Mouse (Mus musculus): ENCODE data around the gene Itih5. TPM values are rescaled to one million over a fixed set of nuclear protein-coding genes. Genes with fewer than 3 reads are reported as not detected.

Itih5 gene
- polyA plus RNA-seq, 1 experiment from 2014 or later: 6.5 TPM

DNA sequence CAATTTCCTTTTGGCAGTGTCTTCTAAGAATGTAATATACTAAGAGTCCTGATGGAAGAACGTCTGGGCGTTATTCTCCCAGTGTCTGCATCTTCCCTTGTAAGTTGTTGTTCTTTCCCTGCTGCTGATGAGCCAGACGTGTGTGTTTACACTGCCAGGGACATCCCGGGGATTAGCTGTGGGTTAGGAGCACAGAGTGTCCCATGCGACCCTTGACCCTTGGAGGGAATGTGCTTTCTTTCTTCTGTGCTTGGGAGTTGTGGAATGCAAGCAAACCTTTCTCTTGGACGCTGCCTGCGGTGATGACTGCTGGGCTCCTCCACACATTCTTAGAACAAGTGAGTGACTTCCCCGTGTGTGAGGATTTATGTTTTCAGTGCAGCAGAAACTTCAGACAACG is 89.6 kb downstream of the Itih5 start:
- H3K27ac ChIP-seq (ENCODE audit: low read length): no peak overlapping the region
- no peaks in the 10 kb centered on the region for H3K9me3 ChIP-seq (replicated peaks; ENCODE audit: control insufficient read depth, low read length, poor library complexity, severe bottlenecking)
- H3K4me2 ChIP-seq (ENCODE audit: low read length): no peak overlapping the region
- no peaks in the 10 kb centered on the region for H3K4me1 ChIP-seq (ENCODE audit: control insufficient read depth, insufficient read depth, low read length)
- no peaks in the 10 kb centered on the region for H3K27me3 ChIP-seq (ENCODE audit: control insufficient read depth, insufficient read depth, low read depth, low read length)
- no peak overlapping the region for H3K4me3 ChIP-seq (ENCODE audit: low read depth, low read length)
- no peak for ATAC-seq
- no peaks in the 10 kb centered on the region for H3K36me3 ChIP-seq (ENCODE audit: control insufficient read depth, insufficient read depth, low read length)
- H3K9ac ChIP-seq (ENCODE audit: low read depth, low read length): no peak overlapping the region
- WGBS: 3% methylated on average over 9 of the region's 9 CpGs

- H3K9ac ChIP-seq (ENCODE audit: low read depth, low read length): no peak overlapping the region
- ATAC-seq: no peak
- H3K9me3 ChIP-seq (replicated peaks; ENCODE audit: control insufficient read depth, low read length, poor library complexity, severe bottlenecking): no peaks in the 10 kb centered on the region
- H3K27ac ChIP-seq (ENCODE audit: low read length): no peak overlapping the region
- H3K4me1 ChIP-seq (ENCODE audit: control insufficient read depth, insufficient read depth, low read length): no peaks in the 10 kb centered on the region
- WGBS: 79% methylated on average over 9 of the region's 9 CpGs
- no peak overlapping the region for H3K4me3 ChIP-seq (ENCODE audit: low read depth, low read length)
- H3K4me2 ChIP-seq (ENCODE audit: low read length): no peak overlapping the region
- no peaks in the 10 kb centered on the region for H3K36me3 ChIP-seq (ENCODE audit: control insufficient read depth, insufficient read depth, low read length)
- H3K27me3 ChIP-seq (ENCODE audit: control insufficient read depth, insufficient read depth, low read depth, low read length): no peaks in the 10 kb centered on the region
Observed at GRCm38 (mm10) chr2:10250441-10250840, 97.1 kb downstream of the Itih5 start.

DNA sequence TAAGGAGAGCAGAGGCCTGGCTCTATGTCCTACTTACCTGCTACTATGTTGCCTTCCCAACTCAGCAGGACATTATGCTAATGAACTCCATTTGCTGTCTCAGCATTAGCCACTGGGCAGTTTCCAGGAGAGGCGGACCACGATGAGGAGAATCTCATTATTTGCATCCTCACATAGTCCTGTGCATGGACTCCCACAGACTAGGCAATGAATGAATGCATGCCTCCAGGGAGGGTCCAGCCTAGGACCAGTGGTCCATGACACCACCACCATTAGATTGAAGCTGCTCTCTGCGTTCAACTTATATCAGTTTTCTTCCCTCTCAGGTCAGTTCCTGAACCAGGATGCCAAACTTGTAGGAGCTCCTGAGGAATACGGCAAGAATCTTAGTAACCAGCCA is 97.6 kb downstream of the Itih5 start:
- H3K4me3 ChIP-seq (ENCODE audit: low read depth, low read length): no peak overlapping the region
- WGBS: 62% methylated on average over 4 of the region's 4 CpGs
- no peak overlapping the region for H3K9ac ChIP-seq (ENCODE audit: low read depth, low read length)
- H3K4me1 ChIP-seq (ENCODE audit: control insufficient read depth, insufficient read depth, low read length): no peaks in the 10 kb centered on the region
- H3K9me3 ChIP-seq (replicated peaks; ENCODE audit: control insufficient read depth, low read length, poor library complexity, severe bottlenecking): no peaks in the 10 kb centered on the region
- H3K36me3 ChIP-seq (ENCODE audit: control insufficient read depth, insufficient read depth, low read length): no peaks in the 10 kb centered on the region
- no peaks in the 10 kb centered on the region for H3K27me3 ChIP-seq (ENCODE audit: control insufficient read depth, insufficient read depth, low read depth, low read length)
- no peak for ATAC-seq
- no peak overlapping the region for H3K27ac ChIP-seq (ENCODE audit: low read length)
- H3K4me2 ChIP-seq (ENCODE audit: low read length): no peak overlapping the region

DNA sequence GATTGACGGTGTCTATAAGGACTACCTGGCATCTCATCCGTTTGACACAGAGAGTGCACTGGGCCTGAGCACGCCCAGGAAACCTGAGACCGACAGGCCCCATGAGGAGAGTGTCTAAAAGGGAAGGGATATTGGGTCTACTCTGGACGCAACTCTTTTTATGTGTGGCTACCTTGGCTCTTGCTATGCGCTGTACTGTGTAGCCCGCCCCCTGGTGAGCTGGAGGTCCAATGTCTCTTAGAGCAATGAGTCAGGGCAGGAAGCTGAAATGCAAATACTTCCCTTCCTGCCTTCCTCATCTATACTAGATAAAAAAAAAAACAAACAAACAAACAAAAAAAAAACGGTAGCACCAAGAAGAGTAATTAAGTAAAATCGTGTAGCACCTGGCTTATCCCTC is 98.1 kb downstream of the Itih5 start:
- H3K36me3 ChIP-seq (ENCODE audit: control insufficient read depth, insufficient read depth, low read length): no peaks in the 10 kb centered on the region
- H3K4me1 ChIP-seq (ENCODE audit: control insufficient read depth, insufficient read depth, low read length): no peaks in the 10 kb centered on the region
- ATAC-seq: no peak
- H3K4me3 ChIP-seq (ENCODE audit: low read depth, low read length): no peak overlapping the region
- H3K4me2 ChIP-seq (ENCODE audit: low read length): no peak overlapping the region
- WGBS: 95% methylated on average over 9 of the region's 9 CpGs
- H3K27me3 ChIP-seq (ENCODE audit: control insufficient read depth, insufficient read depth, low read depth, low read length): no peaks in the 10 kb centered on the region
- H3K27ac ChIP-seq (ENCODE audit: low read length): no peak overlapping the region
- no peaks in the 10 kb centered on the region for H3K9me3 ChIP-seq (replicated peaks; ENCODE audit: control insufficient read depth, low read length, poor library complexity, severe bottlenecking)
- no peak overlapping the region for H3K9ac ChIP-seq (ENCODE audit: low read depth, low read length)

DNA sequence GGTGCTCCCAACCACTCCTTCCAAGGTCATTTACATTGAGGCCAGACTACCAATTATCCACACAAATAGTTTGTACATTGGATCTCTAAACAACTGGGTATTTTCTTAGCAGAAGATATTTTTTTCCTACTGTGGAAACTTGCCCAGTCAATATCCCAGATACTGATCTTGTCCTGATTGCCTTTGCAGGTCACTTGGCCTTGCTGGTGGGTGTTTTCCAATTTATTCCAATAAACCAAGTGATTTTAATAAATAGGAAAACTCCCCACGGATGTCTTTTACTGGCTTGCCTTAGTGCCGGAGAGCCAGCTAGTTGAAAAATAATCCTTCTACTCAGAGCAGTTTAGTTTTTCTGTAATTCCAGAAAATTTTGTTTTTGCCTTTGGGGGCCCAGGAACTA is 98.6 kb downstream of the Itih5 start:
- H3K36me3 ChIP-seq (ENCODE audit: control insufficient read depth, insufficient read depth, low read length): no peaks in the 10 kb centered on the region
- no peaks in the 10 kb centered on the region for H3K4me1 ChIP-seq (ENCODE audit: control insufficient read depth, insufficient read depth, low read length)
- H3K4me2 ChIP-seq (ENCODE audit: low read length): no peak overlapping the region
- WGBS: 88% methylated on average over 2 of the region's 2 CpGs
- H3K27ac ChIP-seq (ENCODE audit: low read length): no peak overlapping the region
- no peak for ATAC-seq
- no peak overlapping the region for H3K4me3 ChIP-seq (ENCODE audit: low read depth, low read length)
- no peaks in the 10 kb centered on the region for H3K9me3 ChIP-seq (replicated peaks; ENCODE audit: control insufficient read depth, low read length, poor library complexity, severe bottlenecking)
- H3K27me3 ChIP-seq (ENCODE audit: control insufficient read depth, insufficient read depth, low read depth, low read length): no peaks in the 10 kb centered on the region
- H3K9ac ChIP-seq (ENCODE audit: low read depth, low read length): no peak overlapping the region

DNA sequence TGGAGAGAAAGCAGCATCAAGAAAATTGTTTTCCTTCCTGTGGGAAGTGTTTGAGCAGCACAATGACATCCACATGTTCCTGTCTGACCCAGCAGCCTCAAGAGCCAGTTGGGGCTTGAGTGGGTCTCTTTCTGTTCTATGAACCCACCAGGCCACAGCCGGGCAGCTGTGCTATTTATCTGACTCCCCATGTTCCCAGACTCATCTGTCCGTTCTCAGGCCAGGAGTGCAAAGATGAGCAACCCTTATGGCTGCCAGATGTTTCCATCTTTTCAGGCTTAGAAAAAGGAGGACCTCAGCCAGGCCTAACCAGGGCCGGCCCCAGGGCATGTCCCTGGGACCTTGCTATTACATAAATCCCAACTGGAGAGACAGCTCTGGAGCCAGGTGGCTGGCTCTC is 100.0 kb downstream of the Itih5 start:
- ATAC-seq: no peak
- Histone ChIP-seq H3K4me3 (ENCODE audit: low read depth, low read length) (no peak overlapping the region), H3K36me3 (ENCODE audit: control insufficient read depth, insufficient read depth, low read length) (no peaks in the 10 kb centered on the region), H3K27ac (ENCODE audit: low read length) (no peak overlapping the region), H3K4me1 (ENCODE audit: control insufficient read depth, insufficient read depth, low read length) (no peaks in the 10 kb centered on the region), H3K4me2 (ENCODE audit: low read length) (no peak overlapping the region), H3K9ac (ENCODE audit: low read depth, low read length) (no peak overlapping the region), H3K27me3 (ENCODE audit: control insufficient read depth, insufficient read depth, low read depth, low read length) (no peaks in the 10 kb centered on the region), H3K9me3 (replicated peaks; ENCODE audit: control insufficient read depth, low read length, poor library complexity, severe bottlenecking) (no peaks in the 10 kb centered on the region)
- 96% methylated on average over 3 of the region's 3 CpGs for WGBS

- no peak for ATAC-seq
- Histone ChIP-seq H3K4me2 (ENCODE audit: low read length) (no peak overlapping the region), H3K9me3 (replicated peaks; ENCODE audit: control insufficient read depth, low read length, poor library complexity, severe bottlenecking) (no peaks in the 10 kb centered on the region), H3K27ac (ENCODE audit: low read length) (no peak overlapping the region), H3K4me1 (ENCODE audit: control insufficient read depth, insufficient read depth, low read length) (no peaks in the 10 kb centered on the region; the same call in 1 of the 2 replicates), H3K4me3 (ENCODE audit: low read depth, low read length) (no peak overlapping the region), H3K36me3 (ENCODE audit: control insufficient read depth, insufficient read depth, low read length) (no peaks in the 10 kb centered on the region), H3K27me3 (ENCODE audit: control insufficient read depth, insufficient read depth, low read depth, low read length) (no peaks in the 10 kb centered on the region), H3K9ac (ENCODE audit: low read depth, low read length) (no peak overlapping the region)
- WGBS: 66% methylated on average over 5 of the region's 5 CpGs
Observed at GRCm38 (mm10) chr2:10256949-10257348, 103.6 kb downstream of the Itih5 start.

DNA sequence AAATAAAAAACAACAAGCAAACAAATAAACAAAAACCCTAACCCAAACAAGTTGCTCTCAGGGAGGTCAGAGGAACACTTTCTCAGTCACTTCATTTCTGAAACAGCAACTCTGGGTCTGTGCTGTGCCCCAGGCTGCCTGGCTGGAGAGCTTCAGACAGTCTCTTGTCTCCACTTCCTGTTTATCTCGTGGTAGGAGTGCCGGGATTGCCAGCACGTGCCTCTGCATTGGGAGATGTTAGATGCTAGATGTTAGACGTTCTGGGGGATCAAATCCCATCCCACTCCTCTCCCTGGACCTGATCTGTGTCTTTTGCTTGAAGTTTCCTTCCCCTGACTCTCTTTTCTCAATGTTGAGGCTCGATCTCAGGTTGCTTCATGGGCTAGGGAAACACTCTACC is 104.9 kb downstream of the Itih5 start:
- Histone ChIP-seq H3K27me3 (ENCODE audit: control insufficient read depth, insufficient read depth, low read depth, low read length) (no peaks in the 10 kb centered on the region), H3K9ac (ENCODE audit: low read depth, low read length) (no peak overlapping the region), H3K4me3 (ENCODE audit: low read depth, low read length) (no peak overlapping the region), H3K36me3 (ENCODE audit: control insufficient read depth, insufficient read depth, low read length) (no peaks in the 10 kb centered on the region), H3K27ac (ENCODE audit: low read length) (no peak overlapping the region), H3K4me1 (ENCODE audit: control insufficient read depth, insufficient read depth, low read length) (no peaks in the 10 kb centered on the region; the same call in none of the 2 replicates), H3K4me2 (ENCODE audit: low read length) (no peak overlapping the region), H3K9me3 (replicated peaks; ENCODE audit: control insufficient read depth, low read length, poor library complexity, severe bottlenecking) (no peaks in the 10 kb centered on the region)
- no peak for ATAC-seq
- whole genome bisulfite sequencing: 82% methylated on average over 5 of the region's 5 CpGs

DNA sequence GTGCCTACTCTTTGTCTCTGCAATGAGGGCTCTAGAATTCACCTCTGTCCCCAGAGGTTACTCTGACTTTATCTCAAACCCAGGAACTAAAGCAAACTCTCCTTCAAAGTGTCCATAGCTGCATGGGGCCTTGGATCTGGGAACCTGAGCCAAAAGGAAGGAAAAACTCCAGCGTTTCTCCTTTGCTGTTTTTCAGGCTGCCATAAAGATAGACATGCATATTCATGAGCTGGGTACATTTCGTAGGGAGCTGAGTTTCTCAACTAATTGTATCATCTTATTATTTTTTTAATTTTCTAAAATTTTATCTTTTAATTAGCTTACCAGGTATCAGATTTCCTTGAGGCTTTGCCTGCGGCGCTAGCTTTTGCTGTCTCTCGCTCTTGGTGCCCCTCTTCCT is 106.7 kb downstream of the Itih5 start:
- H3K9ac ChIP-seq (ENCODE audit: low read depth, low read length): no peak overlapping the region
- H3K36me3 ChIP-seq (ENCODE audit: control insufficient read depth, insufficient read depth, low read length): no peaks in the 10 kb centered on the region
- no peak overlapping the region for H3K4me3 ChIP-seq (ENCODE audit: low read depth, low read length)
- H3K27ac ChIP-seq (ENCODE audit: low read length): no peak overlapping the region
- H3K4me1 ChIP-seq (ENCODE audit: control insufficient read depth, insufficient read depth, low read length): no peaks in the 10 kb centered on the region; the same call in none of the 2 replicates
- no peak for ATAC-seq
- no peaks in the 10 kb centered on the region for H3K27me3 ChIP-seq (ENCODE audit: control insufficient read depth, insufficient read depth, low read depth, low read length)
- WGBS: 40% methylated on average over 5 of the region's 5 CpGs
- no peak overlapping the region for H3K4me2 ChIP-seq (ENCODE audit: low read length)
- H3K9me3 ChIP-seq (replicated peaks; ENCODE audit: control insufficient read depth, low read length, poor library complexity, severe bottlenecking): no peaks in the 10 kb centered on the region

DNA sequence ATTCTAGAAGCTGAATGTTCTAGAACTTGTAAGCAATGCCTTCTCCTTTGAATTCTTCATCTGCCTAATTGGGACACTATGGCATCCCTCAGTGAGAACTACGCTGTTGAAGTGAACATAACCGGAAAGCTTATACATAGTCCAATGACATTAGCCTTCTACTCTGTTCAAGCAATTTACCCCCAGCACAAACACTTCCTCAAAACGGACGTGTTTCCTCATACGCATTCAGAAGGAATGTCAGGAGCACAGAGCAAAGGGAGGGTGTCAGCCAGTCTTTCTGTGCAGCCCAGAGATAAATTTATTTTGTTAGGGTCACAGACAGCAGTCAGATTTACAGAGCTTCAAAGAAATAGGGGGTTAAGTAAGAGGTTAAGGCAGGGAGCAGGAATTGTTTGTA is 108.0 kb downstream of the Itih5 start:
- H3K27ac ChIP-seq (ENCODE audit: low read length): no peak overlapping the region
- 78% methylated on average over 5 of the region's 5 CpGs for WGBS

More for the DNA sequence above, 108.0 kb downstream of the Itih5 start:
- no peaks in the 10 kb centered on the region for H3K36me3 ChIP-seq (ENCODE audit: control insufficient read depth, insufficient read depth, low read length)
- H3K9ac ChIP-seq (ENCODE audit: low read depth, low read length): no peak overlapping the region
- ATAC-seq: no peak
- H3K27me3 ChIP-seq (ENCODE audit: control insufficient read depth, insufficient read depth, low read depth, low read length): no peaks in the 10 kb centered on the region
- H3K9me3 ChIP-seq (replicated peaks; ENCODE audit: control insufficient read depth, low read length, poor library complexity, severe bottlenecking): no peaks in the 10 kb centered on the region
- H3K4me3 ChIP-seq (ENCODE audit: low read depth, low read length): no peak overlapping the region
- no peaks in the 10 kb centered on the region; the same call in none of the 2 replicates for H3K4me1 ChIP-seq (ENCODE audit: control insufficient read depth, insufficient read depth, low read length)
- no peak overlapping the region for H3K4me2 ChIP-seq (ENCODE audit: low read length)
